Mouse (Mus musculus): ENCODE measurements at regions not wholly inside any gene's neighbourhood (a gene's known extent, or its start where the extent isn't known, plus 50 kb on each side); places are given as distances from the start of the nearest gene placed in this dataset.

DNA sequence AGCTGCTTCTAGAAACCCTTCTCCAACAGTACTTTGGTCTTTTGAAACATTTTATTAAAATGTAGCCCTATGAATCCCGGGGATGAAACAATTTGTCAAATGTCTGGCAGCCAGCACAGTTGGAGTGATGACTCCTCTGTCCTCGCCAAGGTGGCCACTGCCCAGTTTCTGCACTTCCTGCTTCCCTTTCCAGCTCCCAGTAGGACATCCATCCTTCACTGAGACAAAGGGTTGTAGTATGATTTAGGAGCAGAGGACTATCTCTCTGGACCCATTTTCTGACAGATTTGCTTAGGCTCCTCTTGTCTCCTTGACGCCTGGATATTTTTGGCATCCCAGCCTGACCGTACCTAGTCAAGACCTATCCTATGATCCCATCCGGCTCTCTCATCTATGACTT is 189.7 kb upstream of the Tll1 start:
- TF ChIP-seq CTCF (conservative IDR thresholded peaks at IDR 0.05; ENCODE audit: low read length) = no peak
- no peak for TF ChIP-seq NANOG (IDR thresholded peaks at IDR 0.05; ENCODE audit: borderline replicate concordance, low read length)
